Mouse (Mus musculus) B cell, adult 2 months (primary cell): ENCODE data around the gene Psmb1.
A peak's percentile ranks its signal among the peaks of the same experiment; 100 is the strongest.
"Not testable (repeated sequence)": the region's sequence is repeated elsewhere in the genome, so short reads cannot be mapped to it uniquely, and the experiment has no call there.

Experiments
- DNase-seq, 2 experiments: peaks; one replicate each; pipeline ENCODE4 v3.0.0; 2022

Gene Psmb1

DNA sequence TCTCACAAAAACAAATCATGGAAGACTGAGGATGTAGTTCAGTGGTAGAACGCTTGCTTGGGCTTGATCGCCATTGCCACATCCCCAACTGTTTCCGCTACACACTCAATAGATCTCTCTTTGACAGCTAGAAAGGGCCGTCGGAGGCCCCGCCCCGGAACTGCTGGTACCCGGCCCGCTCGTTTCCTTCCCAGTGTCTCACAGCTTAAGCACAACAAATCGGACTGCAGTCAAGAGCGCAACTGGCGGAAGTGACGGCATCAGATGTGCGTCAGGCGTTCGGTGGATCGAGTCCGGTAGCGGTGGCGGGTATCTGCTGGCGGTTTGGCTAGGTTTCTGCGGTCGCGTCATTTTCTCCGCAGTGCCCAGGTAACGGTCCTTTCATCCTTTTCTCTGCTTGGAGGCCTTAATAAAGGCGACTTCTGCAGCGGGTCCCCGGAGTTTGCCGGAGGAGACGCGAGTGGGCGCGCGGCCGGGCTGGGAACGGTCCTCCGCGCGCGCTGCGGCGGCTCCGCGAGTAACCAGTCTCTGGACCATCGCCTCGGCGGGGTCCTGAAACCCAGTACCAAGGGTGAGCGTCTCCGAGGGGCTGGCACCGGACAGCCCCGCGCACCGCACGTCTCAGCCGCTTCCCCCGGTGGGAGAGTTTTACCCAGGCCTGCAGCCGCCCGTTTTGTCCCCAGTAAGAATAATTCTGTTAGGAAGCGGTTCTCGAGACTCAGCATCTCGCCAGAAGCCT is at the start of gene Psmb1, which contains the start of gene Tbp:
Psmb1 (minus strand) TSS at position 96 of the 739 bp plus-strand sequence.
Tbp (plus strand) TSS at position 233 of the 739 bp plus-strand sequence.
- DNase-seq = peak; percentile 98

- DNase-seq = peak; percentile 49 to 53
Measured at GRCm38 (mm10) chr17:15546440-15546839, 46.9 kb upstream of the Psmb1 start.

GRCm38 (mm10) chr17:15543868-15544267 is 44.3 kb upstream of the Psmb1 start:
- DNase-seq = not testable (repeated sequence)

DNA sequence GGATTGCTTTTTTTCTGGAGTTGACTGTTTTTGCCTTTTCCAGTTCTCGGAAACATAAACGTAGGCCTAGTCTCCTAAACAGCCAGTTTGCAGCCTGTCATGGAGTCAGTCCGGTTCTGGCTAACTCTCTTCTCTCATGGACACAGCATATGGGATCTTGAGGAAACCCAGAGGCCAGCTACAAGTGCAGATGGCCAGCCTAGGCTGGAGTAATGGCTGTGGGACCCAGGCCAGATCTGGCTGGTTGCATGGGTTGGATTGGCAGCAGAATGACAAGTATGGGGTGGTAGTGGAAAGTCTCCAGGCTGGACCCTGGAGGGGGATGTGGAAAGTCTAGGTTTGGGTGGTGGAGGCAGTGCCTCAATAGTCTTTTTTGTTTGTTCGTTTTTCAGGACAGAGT is 40.8 kb upstream of the Psmb1 start:
- DNase-seq = no peak

GRCm38 (mm10) chr17:15536457-15536904 is 36.9 kb upstream of the Psmb1 start:
- peak in 1 of 2 experiments; percentile 19 for DNase-seq

GRCm38 (mm10) chr17:15535943-15536342 is 36.4 kb upstream of the Psmb1 start:
- peak; percentile 13 to 15 for DNase-seq

GRCm38 (mm10) chr17:15535162-15535800 is 35.7 kb upstream of the Psmb1 start:
- DNase-seq = peak in 1 of 2 experiments; percentile 5

- DNase-seq = peak; percentile 58 to 68
Measured at GRCm38 (mm10) chr17:15530141-15530540, 30.6 kb upstream of the Psmb1 start.

GRCm38 (mm10) chr17:15528887-15529286 is 29.3 kb upstream of the Psmb1 start:
- no peak for DNase-seq

DNA sequence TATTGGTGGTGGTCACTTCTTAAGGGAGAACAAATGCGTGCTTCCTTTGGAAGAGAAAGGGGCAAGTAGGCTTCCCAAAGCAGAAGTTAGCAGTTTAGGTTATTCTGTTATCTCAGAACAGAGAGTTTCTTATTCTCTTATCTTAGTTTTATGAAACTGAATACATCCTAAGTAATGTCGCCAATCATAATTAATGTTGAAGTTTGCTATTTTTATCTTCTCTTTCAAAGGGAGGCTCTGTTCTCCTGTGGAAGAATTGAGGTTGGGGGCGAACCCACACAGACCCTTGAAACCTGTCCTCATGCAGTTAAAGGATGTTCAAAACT is 28.2 kb upstream of the Psmb1 start:
- no peak for DNase-seq

GRCm38 (mm10) chr17:15526986-15527810 is 27.6 kb upstream of the Psmb1 start, which contains the start of gene Pdcd2:
Gene Pdcd2, minus strand, starts transcription at chr17:15527301.
- DNase-seq = peak; percentile 97

- no peak for DNase-seq
Measured at GRCm38 (mm10) chr17:15526304-15526703, 26.8 kb upstream of the Psmb1 start.

DNA sequence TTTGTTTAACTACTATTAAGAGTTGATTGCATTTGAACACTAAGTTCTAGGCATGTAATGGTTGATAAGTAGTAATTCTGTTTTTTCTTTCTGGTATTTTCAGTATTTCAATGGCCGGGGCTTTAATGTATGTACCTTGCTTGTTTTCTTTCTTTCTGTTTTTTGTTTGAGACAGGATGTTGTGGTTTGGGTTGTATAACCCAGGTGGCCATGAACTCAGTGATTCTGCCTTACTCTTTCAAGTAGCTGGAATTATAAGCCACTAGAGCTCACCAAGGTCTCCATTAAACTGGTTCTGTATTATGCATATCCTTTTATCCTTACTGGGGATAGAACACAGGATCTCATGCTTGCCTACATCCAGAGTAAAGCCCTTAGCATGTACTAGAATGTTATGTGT is 19.2 kb upstream of the Psmb1 start:
- no peak for DNase-seq

DNA sequence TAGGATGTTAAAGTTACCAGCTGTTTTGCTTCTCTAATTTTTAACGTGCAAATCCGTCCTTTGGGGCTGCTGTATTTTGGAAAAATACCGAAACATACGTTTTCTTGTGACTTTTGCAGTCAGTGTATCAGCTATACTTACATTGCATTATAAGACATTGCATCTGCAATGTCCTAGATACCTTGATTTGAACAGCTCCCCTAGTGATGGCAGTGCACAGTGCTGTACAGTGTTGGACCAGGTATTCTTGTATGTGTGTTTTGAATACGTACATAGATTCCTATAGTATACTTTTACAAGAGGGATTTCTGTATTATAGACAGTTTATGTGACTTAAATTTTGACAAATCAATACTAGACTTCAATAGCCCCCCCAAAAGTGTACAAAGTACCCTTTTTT is 18.6 kb upstream of the Psmb1 start:
- DNase-seq = no peak

DNA sequence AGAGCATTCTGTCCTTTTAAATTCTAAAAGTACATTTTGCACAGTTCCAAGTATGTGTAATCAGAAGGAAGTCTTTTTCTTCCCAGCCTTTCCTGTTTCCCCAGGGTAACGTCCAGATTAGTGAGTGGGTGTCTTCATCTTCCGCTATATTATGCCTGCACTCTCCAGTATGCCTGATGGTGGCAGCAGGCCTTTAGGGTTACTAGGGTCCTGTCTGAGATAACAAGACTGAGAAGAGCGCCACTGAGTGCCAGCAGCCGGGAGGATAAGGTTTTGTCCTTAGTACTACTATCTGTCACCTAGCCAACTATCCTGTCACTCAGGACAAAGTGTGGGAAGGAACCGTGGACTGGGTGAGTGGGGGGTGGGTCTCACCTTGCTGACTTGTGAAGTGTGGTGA is 18.2 kb upstream of the Psmb1 start:
- no peak for DNase-seq

- no peak for DNase-seq
Measured at GRCm38 (mm10) chr17:15510694-15511093, 11.1 kb upstream of the Psmb1 start.

- DNase-seq = no peak
Measured at GRCm38 (mm10) chr17:15498753-15499113, 818 bp downstream of the Psmb1 start.

DNA sequence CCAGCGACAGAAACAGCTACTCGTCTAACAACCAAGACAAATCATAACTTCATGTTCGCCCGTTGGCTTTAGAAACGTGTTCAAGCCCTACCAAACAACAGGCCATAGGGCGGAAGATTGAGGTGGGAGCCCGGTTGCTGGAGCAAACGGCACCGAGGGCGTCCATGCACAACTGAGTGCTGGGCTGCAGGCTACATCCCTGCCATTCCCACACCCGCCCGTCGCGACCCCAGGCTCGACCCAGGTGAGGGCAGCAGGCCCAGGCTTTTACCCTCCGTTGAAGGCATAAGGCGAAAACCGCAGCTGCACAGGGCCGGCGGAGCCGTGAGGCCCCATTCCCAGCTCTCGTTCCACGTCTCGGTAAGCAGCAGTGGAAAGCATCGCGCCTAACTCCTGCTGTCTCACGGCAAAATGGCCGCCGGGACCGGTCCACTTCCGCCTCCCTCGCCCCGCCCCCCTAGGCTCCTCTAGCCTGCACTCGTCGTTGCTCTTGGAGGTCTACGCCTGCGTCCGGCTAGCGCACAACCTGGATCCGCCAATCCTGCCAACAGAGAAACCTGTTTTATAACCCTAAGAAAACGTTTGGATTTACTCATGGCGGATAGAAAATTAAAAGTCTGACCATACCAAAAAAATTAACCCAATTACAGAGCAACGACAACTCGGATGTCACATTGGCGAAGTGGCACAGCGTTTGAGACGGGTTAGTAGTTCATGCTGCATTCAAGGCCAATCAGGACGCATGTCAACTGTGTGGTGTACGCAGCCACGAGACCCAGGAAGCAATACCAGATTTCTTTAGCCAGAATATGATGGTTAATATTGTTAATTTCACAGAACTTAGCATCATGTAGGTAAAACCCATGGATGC is 1.4 kb downstream of the Psmb1 start:
- peak; percentile 95 to 96 for DNase-seq

DNA sequence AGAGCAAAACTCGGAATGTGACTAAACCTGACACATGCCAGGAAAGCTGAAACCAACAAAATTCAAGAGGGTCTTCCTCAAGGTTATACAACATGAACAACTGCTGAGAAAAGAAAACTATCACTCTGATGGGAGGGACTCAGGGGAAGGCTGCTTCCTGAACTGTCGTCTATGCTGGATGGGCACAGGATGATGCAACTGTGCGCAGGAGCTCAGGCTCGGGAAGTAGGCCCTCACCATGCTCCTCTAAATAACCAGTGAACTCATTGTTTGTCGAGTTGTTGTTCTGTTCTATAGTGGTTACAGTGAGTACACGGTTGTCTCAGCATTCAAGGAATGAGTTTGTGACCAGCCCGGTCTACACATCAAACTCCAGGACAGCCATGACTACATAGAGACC is 9.0 kb downstream of the Psmb1 start:
- DNase-seq = no peak

- no peak for DNase-seq
Measured at GRCm38 (mm10) chr17:15472671-15473070, 26.9 kb downstream of the Psmb1 start.

GRCm38 (mm10) chr17:15467669-15468068 is 31.9 kb downstream of the Psmb1 start:
- peak; percentile 76 for DNase-seq

DNA sequence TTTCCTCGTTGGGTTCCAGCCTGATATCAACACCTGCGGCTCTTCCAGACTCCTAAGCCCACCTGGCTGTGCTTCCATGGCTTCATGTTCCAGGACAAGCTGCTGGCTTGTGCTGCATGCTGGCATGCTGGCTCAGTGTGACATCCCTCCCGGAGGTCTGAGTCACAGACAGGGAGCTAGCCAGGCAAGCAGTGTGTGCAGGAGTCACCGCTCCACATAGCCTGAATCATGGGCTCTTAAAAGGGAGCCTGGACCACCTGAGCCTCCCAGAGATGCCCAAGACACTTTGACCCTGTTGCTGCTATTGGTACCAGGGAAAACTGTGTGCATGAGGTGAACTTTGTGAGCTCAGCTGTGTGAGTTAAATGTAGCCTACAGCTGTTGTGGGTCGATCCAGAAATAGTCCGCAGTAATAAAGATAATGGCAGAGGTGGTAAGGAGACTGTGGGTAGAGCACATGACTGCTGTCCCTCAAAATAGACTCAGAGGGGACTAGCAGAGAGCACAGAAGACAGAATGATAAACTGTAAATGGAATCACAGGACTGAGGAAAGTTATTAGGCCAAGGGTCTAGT is 37.5 kb downstream of the Psmb1 start:
- no peak for DNase-seq
